Mouse (Mus musculus) stomach, embryonic 16.5 days (tissue): ENCODE data around the gene Timm8a1. TPM values are rescaled to one million over a fixed set of nuclear protein-coding genes. Genes with fewer than 3 reads are reported as not detected.
A peak's percentile ranks its signal among the peaks of the same experiment; 100 is the strongest.
"Not testable (repeated sequence)": the region's sequence is repeated elsewhere in the genome, so short reads cannot be mapped to it uniquely, and the experiment has no call there.

Source experiments
- ATAC-seq: fragments of 200-750 bp; cut with Nextera tagmentation; 2 replicates; pipeline ENCODE4 v1.8.0; 2017; ENCODE audit warnings: moderate number of reproducible peaks, moderate TSS enrichment; ENCODE audit not compliant: insufficient read depth, low FRiP score
- H3K27ac ChIP-seq: fragments of 300-500 bp; sonication (generic); 2 replicates; pipeline ENCODE4 v1.5.1; 2014; ENCODE audit warnings: low read length
- H3K27me3 ChIP-seq: fragments of 300-500 bp; sonication (generic); 2 replicates; pipeline ENCODE4 v1.6.1; 2014; ENCODE audit warnings: low read length, control low read depth, mixed read lengths; ENCODE audit not compliant: control insufficient read depth, insufficient read depth
- H3K36me3 ChIP-seq: fragments of 300-500 bp; sonication (generic); 2 replicates; pipeline ENCODE4 v1.6.1; 2014; ENCODE audit warnings: low read length; ENCODE audit not compliant: control insufficient read depth, insufficient read depth
- H3K4me1 ChIP-seq: fragments of 300-500 bp; sonication (generic); 2 replicates; pipeline ENCODE4 v1.6.1; 2014; ENCODE audit warnings: low read length, control low read depth, mixed read lengths; ENCODE audit not compliant: control insufficient read depth, insufficient read depth
- H3K4me2 ChIP-seq: fragments of 300-500 bp; sonication (generic); 2 replicates; pipeline ENCODE4 v1.6.1; 2014; ENCODE audit warnings: low read depth, low read length, mixed read lengths
- H3K4me3 ChIP-seq: fragments of 300-500 bp; sonication (generic); replicated peaks from 2 replicates; pipeline ENCODE4 v1.5.1; 2014; ENCODE audit warnings: mild to moderate bottlenecking, low read length
- H3K9ac ChIP-seq: fragments of 300-500 bp; sonication (generic); 2 replicates; pipeline ENCODE4 v1.6.1; 2014; ENCODE audit warnings: low read length
- H3K9me3 ChIP-seq: fragments of 300-500 bp; sonication (generic); replicated peaks from 2 replicates; pipeline ENCODE4 v1.6.1; 2016; ENCODE audit warnings: low read length, control low read depth; ENCODE audit not compliant: control insufficient read depth
- WGBS: fragments of 180-500 bp; shearing (Covaris S2); extraction: QIAGEN DNeasy Blood & Tissue Kit; methylation state at CpG from one replicate; pipeline ENCODE4 v1.1.7; 2014; 5-methylcytosine and 5-hydroxymethylcytosine counted together
- polyA plus RNA-seq: library from polyadenylated mRNA; unstranded; fragments of >200 nt; fragmentation: Nextera tagmentation; extraction: Ambion mirVana; gene quantifications from 2 replicates; pipeline ENCODE4 v1.2.1, GENCODE M21; 2015

Gene Timm8a1
- polyA plus RNA-seq, 1 experiment from 2014 or later = 84.0 TPM

DNA sequence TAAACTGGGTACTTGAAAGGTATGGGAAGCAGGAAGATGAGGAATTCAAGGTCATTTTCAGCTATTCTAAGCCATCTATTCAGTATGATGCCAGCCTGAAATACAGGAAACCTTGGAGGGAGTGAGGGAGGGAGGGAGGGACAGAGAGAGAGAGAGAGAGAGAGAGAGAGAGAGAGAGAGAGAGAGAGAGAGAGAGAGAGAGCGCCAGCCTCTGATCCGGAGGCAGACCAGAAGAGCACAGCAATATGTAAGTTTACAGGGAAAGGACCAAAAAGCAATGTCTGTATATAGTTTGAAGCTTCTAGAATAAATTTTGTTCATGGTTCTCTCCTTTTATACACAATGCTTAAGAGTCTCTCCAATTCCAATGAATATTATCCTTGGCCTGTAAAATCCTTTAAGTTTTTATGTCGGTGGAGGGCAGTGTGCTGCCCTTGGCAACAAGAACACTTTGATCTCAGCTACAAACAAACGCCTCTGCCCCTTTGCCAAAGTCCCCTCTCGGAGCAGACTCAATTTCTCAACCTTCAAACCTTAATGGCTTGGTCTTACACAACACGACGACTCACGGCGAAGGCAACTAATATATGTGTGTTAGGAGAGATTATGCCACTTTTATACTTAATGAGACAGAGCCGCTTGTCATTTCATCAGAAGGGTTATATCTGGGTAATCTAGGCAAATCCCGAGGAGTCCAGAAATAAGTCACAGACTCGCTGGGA is 1.1 kb downstream of the Timm8a1 start:
- WGBS = 18% methylated on average over 11 of the region's 12 CpGs
- ATAC-seq = no peak
- no peaks in the 10 kb centered on the region for H3K4me1 ChIP-seq
- no peaks in the 10 kb centered on the region for H3K27me3 ChIP-seq
- H3K27ac ChIP-seq = peak overlapping the region; percentile 92
- peak overlapping the region; percentile 73 for H3K9ac ChIP-seq
- peak overlapping the region; percentile 58 for H3K4me3 ChIP-seq
- peak overlapping the region; percentile 54 for H3K4me2 ChIP-seq
- no peaks in the 10 kb centered on the region for H3K36me3 ChIP-seq
- H3K9me3 ChIP-seq = no peaks in the 10 kb centered on the region

DNA sequence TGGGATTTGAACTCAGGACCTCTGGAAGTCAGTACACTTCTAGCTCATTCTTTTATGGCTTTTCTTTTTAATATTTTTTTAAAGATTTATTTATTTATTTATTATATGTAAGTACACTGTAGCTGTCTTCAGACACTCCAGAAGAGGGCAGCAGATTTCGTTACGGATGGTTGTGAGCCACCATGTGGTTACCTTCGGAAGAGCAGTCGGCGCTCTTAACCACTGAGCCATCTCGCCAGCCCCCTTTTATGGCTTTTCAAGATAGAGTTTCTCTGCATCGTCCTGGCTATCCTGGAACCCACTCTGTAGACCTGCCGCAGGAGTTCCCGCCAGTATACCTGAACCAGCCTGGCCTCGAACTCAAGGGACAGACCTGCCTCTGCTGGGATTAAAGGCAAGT is 1.9 kb downstream of the Timm8a1 start:
- H3K4me3 ChIP-seq, H3K9me3 ChIP-seq, H3K27ac ChIP-seq, H3K4me1 ChIP-seq, H3K36me3 ChIP-seq, ATAC-seq, H3K9ac ChIP-seq, H3K27me3 ChIP-seq: not testable (repeated sequence)
- WGBS = 87% methylated on average over 10 of the region's 10 CpGs
- peak overlapping the region; percentile 54; the same call in 1 of the 2 replicates for H3K4me2 ChIP-seq

DNA sequence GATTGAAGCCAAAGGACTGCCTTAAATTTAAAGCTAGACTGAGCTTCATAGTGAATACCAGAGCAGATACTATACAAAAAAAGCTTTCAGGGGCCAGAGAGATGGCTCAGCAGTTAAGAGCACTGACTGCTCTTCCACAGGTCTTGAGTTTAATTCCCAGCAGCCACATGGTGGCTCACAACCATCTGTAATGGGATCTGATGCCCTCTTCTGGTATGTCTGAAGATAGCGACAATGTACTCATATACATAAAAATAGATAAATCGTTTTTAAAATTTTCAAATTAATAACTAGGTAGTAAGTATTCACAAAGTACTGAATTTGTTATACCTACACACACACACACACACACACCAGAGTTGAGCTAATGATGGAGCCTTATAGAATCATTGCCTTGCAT is 8.3 kb downstream of the Timm8a1 start:
- ATAC-seq = no peak
- no peak overlapping the region for H3K4me2 ChIP-seq
- H3K36me3 ChIP-seq = no peaks in the 10 kb centered on the region
- H3K9ac ChIP-seq = no peak overlapping the region
- no peaks in the 10 kb centered on the region for H3K9me3 ChIP-seq
- H3K27me3 ChIP-seq = no peaks in the 10 kb centered on the region
- H3K4me3 ChIP-seq = no peak overlapping the region
- WGBS = 78% methylated on average over 2 of the region's 2 CpGs
- H3K4me1 ChIP-seq = no peaks in the 10 kb centered on the region
- H3K27ac ChIP-seq = no peak overlapping the region

- WGBS = 74% methylated on average over 4 of the region's 4 CpGs
- Histone ChIP-seq H3K4me3 (no peak overlapping the region), H3K4me2 (no peak overlapping the region), H3K36me3 (no peaks in the 10 kb centered on the region), H3K4me1 (no peaks in the 10 kb centered on the region), H3K9ac (no peak overlapping the region), H3K9me3 (no peaks in the 10 kb centered on the region), H3K27ac (no peak overlapping the region), H3K27me3 (no peaks in the 10 kb centered on the region)
- ATAC-seq = no peak
These were observed 16.4 kb downstream of the Timm8a1 start for GRCm38 (mm10) chrX:134525260-134525659.

GRCm38 (mm10) chrX:134523772-134524171 is 17.9 kb downstream of the Timm8a1 start:
- no peak overlapping the region for H3K4me3 ChIP-seq
- H3K9me3 ChIP-seq = no peaks in the 10 kb centered on the region
- no peak overlapping the region for H3K4me2 ChIP-seq
- H3K36me3 ChIP-seq = no peaks in the 10 kb centered on the region
- 79% methylated on average over 4 of the region's 4 CpGs for WGBS
- H3K9ac ChIP-seq = no peak overlapping the region
- H3K27me3 ChIP-seq = no peaks in the 10 kb centered on the region
- H3K4me1 ChIP-seq = no peaks in the 10 kb centered on the region
- ATAC-seq = no peak
- H3K27ac ChIP-seq = no peak overlapping the region

DNA sequence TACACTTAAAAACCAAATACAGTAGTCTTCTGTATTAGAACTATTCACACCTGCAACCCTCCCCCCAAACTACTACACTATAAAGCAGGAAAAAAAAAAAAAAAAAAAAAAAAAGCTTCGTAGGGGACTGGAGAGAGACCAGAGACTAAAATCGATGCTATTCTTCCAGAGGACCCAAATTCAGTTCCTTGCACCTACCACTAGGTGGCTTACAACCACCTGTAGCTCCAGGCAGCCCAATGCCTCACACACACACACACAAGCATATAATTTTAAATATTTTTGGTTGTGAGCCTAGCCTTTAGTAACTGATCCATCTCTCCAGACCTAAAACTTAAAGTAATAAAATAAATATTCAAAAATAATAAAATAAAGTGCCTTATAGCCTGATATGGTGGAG is 32.2 kb downstream of the Timm8a1 start:
- H3K4me1 ChIP-seq = no peaks in the 10 kb centered on the region
- H3K27me3 ChIP-seq = no peaks in the 10 kb centered on the region
- no peak overlapping the region for H3K4me2 ChIP-seq
- H3K4me3 ChIP-seq = no peak overlapping the region
- 25% methylated on average over 2 of the region's 2 CpGs for WGBS
- no peaks in the 10 kb centered on the region for H3K9me3 ChIP-seq
- no peak overlapping the region for H3K9ac ChIP-seq
- ATAC-seq = no peak
- H3K36me3 ChIP-seq = no peaks in the 10 kb centered on the region
- H3K27ac ChIP-seq = no peak overlapping the region

DNA sequence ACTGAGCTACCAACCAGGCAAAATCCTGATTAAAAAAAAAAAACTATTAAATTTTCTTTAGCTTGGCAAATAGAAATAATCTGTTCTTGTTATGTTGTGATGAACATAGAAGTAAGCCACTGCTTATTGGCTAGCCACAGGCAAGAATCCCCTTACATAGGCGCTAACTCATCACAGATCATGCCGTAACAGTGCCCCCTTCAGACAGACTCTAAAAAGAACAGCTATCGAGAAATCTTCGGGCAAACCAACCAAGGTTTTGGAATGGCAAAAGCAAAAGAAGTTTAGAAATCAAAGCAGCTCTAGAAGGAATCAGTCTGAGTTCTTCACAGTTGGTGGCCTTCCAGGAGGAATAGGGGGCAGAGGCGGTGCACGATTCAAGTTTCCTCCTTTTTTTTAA is 33.7 kb downstream of the Timm8a1 start:
- 73% methylated on average over 6 of the region's 6 CpGs for WGBS
- Histone ChIP-seq H3K9ac (no peak overlapping the region), H3K27me3 (no peaks in the 10 kb centered on the region), H3K4me2 (no peak overlapping the region), H3K4me1 (no peaks in the 10 kb centered on the region), H3K36me3 (no peaks in the 10 kb centered on the region), H3K4me3 (no peak overlapping the region), H3K27ac (no peak overlapping the region), H3K9me3 (no peaks in the 10 kb centered on the region)
- ATAC-seq = no peak

DNA sequence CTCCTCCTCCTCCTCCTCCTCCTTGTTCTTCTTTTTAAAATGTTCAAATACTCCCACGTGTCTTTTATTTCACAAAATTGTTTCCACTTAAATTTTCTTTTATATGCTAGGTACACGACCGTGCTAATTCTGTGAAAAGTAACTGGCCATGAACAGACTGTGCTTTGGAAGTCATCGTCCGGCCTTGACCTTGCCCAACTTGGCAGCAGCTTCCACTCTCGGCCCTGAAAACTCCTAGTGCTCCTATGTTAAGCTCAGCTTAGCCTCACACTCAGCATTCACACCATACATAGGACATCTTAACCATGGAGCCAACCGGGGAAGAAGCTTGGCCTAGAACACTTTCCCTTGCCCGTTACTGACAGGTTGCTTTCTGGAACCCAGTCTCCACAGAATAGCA is 41.0 kb downstream of the Timm8a1 start:
- Histone ChIP-seq H3K9me3 (no peaks in the 10 kb centered on the region), H3K27ac (no peak overlapping the region), H3K9ac (no peak overlapping the region), H3K4me1 (no peaks in the 10 kb centered on the region), H3K4me2 (no peak overlapping the region), H3K27me3 (no peaks in the 10 kb centered on the region; the same call in 1 of the 2 replicates), H3K4me3 (no peak overlapping the region), H3K36me3 (no peaks in the 10 kb centered on the region)
- 81% methylated on average over 8 of the region's 8 CpGs for WGBS
- no peak for ATAC-seq
